Mouse (Mus musculus) urinary bladder, postnatal 10 days (tissue): ENCODE results near the gene Wwp2.

Source experiments
- DNase-seq: peaks from one replicate; pipeline ENCODE4 v3.0.0; 2022; ENCODE audit warnings: low spot score

Gene Wwp2

DNA sequence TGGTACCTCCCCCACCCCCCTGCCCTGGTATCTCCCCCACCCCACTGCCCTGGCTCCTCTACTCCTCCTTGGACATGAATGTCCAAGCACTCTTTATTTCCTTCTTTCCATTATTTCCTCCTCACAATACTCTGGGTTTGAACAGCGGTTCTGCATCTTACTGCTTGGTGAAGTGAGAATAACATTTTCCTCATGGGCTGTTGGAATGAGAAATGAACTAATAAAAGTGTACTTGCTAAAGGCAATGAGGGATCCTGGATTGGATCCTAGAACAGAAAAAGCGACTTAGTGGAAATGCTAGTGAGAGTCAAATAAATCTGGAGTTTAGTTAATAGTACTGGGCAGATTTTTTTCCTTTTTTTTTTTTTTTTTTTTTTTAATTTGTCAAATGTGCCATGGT, 77.1 kb downstream of the Wwp2 start:
- DNase-seq, result no peak

- DNase-seq, result no peak
These were observed 79.0 kb downstream of the Wwp2 start for GRCm38 (mm10) chr8:107514949-107515721.

DNA sequence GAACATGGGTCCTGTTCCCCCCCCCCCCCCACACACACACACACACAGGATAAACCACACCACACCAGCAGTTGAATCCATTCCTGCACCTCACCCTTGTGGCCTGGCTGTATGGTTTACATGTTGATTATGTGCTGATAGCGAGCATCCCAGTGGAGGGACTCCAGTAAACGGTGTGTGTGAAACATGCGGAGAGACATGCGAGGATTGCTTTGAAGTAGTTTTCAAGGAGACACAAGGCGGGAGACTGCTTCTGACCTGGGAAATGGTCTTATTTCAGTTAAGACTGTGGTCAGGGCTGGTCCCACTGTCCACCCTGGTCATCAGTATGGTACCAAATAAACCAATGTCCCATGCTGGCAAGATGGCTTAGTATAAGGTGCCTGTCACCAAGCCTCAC, 82.6 kb downstream of the Wwp2 start:
- DNase-seq, result no peak

GRCm38 (mm10) chr8:107519860-107520259, 83.7 kb downstream of the Wwp2 start:
- no peak for DNase-seq

GRCm38 (mm10) chr8:107521788-107522554, 85.8 kb downstream of the Wwp2 start:
- DNase-seq, result no peak

DNA sequence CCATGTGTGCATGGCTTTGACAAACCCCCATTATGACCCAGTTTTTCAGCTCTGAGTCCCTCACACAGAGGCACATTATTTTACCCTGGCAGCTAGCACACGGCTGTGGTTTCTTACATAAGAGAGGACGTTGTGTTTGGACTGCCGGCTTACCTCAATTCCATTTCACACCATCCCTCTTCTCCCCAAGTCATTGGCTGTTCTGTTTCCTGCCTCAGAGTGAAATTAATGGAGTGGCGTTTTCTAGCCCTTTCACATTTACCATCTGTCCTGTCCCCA, 86.3 kb downstream of the Wwp2 start:
- no peak for DNase-seq

GRCm38 (mm10) chr8:107524535-107524934, 88.4 kb downstream of the Wwp2 start:
- DNase-seq, result no peak

GRCm38 (mm10) chr8:107528786-107529185, 92.6 kb downstream of the Wwp2 start:
- DNase-seq, result no peak

- DNase-seq, result no peak
These were observed 101.3 kb downstream of the Wwp2 start for GRCm38 (mm10) chr8:107537472-107537871.

DNA sequence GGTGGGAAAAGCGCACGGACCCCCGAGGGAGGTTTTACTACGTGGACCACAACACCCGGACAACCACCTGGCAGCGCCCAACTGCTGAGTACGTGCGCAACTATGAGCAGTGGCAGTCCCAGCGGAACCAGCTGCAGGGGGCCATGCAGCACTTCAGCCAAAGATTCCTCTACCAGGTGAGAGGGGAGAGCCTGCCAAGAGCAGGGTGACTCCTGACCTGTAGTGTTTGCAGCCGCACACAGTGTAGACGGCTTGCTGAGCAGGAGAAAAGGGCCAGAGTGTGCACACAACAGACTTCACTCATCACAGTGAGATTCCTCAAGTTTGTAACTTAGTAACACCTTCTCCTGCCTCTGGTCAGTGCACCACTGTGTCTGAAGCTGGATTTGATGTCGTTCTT, 104.5 kb downstream of the Wwp2 start:
- DNase-seq, result no peak

DNA sequence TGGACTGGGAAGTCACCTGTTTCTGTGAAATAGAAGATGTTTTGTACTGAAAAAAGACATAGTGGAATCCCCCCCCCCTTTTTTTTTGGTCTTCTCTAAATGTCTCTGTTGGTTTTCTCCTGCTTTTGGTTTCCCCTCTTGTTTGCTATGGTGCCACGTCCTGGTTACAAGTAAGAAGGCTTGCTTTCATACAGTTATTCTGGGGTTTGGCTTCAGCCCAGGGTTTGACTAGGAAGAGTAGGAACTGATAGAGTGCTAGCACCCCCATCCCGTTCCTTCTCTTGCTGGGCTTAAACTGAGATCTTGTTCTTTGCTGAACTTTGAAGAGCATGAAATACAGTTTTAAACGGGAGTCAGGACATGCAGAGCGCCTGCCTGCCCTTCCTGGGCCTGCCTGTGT, 105.2 kb downstream of the Wwp2 start:
- DNase-seq, result no peak

DNA sequence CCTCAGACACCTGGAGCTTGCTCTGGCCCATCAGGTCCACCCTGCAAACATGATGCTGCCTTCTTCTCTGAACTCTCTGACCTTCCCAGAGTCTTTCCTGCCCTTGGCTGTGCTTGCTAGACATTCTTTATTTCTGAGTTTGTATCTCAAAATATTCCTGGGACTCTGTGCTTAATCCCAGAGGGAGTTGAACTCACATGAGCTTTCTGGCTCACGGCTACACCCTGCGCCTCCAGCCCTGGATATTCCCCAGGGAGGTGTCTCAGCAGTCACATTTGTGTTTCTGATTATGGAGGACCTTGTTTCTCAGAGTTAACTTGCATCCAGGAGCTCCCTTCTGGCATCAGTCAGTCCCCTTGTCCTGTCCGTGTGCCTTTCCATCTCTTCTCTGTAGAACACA, 106.0 kb downstream of the Wwp2 start:
- no peak for DNase-seq

GRCm38 (mm10) chr8:107543714-107544113, 107.5 kb downstream of the Wwp2 start:
- DNase-seq, result no peak

DNA sequence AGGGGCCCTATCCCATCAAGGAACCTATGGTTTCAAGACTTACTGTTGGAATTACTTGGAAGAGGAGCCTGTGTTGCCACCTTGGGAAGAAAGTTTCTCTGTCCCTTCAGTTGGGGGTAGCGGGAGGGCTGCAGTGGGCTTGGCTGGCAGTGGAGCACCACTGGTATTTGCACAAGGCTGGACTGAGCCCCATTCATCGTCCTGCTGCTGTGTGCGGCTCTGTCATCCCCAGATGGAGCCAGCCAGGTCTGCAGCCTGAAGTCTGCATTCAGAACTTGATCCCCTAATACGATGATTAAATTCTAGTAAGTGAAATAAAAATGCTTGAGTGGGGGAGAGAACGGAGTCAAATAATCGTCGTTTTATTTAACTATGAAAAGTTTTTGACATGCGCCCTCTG, 108.0 kb downstream of the Wwp2 start:
- no peak for DNase-seq

DNA sequence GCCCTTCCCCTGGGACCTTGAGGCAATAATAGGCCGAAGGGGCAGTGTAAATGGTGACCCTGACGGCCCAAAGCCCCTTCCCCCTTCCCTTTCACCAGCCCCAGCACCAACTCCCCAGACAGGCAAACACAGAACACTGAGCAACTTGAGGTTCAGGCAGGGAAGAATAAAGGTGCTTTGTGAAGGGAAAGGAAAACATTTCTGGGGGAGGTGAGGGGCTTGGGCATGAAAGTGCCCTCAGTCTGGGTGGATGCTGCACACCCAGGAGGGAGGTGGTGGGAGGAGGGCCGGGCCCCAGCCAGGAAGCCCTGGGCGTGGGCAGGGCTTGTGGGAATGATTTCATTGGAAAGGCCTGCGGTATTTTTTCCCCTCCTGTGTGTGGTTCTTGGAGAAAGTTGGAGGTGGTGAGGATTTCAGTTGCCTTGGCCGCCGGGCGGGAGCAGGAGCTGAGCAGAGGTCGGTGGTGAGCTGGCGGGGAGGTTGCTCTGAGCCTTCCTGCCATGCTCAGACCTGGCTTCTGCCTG, 108.5 kb downstream of the Wwp2 start:
- no peak for DNase-seq

DNA sequence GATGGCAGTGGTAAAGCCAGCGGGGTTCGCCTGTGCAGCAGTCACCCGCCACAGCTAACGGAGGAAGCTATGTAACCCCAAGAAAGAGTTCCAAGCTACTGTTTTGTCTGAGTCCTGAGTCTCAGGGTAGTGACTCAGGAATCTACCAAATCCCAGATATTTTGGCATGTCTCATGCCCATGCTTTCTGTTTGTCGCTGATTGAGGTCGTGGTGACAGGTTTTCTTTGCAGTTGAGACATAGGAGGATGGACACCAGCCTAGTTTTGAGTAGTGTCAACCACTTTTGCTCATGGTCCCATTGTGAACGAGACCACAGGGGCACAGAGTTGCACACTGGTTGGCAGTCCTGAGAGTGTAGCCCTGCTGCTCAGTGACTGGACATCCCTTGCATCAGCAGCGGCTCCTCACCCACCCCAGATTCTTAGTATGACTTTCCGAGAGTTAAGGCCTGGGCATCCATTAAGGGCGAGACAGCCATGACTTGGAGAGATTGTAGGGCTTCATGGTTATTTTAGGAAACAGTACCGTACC, 109.5 kb downstream of the Wwp2 start:
- no peak for DNase-seq

GRCm38 (mm10) chr8:107546154-107546553, 110.0 kb downstream of the Wwp2 start:
- no peak for DNase-seq

GRCm38 (mm10) chr8:107546817-107547216, 110.7 kb downstream of the Wwp2 start:
- DNase-seq, result no peak

DNA sequence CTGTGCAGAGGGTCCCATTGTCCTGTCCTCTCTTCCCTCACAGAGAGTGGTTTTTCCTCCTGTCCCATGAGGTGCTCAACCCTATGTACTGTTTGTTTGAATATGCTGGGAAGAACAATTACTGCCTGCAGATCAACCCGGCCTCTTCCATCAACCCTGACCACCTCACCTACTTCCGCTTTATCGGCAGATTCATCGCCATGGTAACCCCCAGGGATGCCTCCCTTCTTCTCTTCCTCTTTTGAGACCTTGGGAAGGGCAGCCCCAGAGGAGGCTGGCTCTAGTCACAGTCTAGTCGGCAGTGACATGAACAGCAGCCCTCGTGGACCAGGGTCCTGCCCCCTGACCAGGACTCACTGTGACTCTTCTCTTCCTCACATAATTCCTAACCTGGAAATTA, 116.1 kb downstream of the Wwp2 start:
- DNase-seq, result no peak

DNA sequence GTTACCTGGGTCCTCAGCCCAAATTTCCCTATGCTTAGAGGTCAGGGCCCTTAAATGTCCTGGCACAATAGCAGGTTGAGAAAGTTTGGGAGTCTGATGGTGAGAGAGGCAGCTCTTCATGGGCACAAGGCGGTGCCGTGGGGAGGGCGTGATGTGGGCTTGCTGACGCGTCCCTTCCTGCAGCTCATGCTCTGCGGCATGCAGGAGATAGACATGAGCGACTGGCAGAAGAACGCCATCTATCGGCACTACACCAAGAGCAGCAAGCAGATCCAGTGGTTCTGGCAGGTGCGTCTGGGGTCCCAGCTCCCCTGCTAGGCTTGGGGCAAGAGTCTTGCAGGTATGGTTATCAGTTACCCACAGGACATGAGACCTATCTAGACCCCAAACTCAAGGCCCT, 119.1 kb downstream of the Wwp2 start:
- no peak for DNase-seq

DNA sequence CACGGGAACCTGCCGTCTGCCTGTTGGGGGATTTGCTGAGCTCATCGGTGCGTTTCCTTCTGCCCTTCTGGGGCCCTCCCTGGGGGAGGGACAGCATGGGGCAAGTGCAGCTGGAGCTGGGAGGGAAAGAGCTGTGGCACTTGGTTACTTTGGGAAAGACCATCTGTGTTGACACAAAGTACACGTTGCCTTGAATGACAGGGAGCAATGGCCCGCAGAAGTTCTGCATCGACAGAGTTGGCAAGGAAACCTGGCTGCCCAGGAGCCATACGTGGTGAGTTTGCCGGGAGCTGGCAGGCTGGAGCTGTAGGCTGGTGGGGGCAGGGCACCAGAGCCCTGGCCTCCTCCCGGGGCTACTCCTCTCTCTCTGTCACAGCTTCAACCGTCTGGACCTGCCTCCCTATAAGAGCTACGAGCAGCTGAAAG, 120.4 kb downstream of the Wwp2 start:
- no peak for DNase-seq

DNA sequence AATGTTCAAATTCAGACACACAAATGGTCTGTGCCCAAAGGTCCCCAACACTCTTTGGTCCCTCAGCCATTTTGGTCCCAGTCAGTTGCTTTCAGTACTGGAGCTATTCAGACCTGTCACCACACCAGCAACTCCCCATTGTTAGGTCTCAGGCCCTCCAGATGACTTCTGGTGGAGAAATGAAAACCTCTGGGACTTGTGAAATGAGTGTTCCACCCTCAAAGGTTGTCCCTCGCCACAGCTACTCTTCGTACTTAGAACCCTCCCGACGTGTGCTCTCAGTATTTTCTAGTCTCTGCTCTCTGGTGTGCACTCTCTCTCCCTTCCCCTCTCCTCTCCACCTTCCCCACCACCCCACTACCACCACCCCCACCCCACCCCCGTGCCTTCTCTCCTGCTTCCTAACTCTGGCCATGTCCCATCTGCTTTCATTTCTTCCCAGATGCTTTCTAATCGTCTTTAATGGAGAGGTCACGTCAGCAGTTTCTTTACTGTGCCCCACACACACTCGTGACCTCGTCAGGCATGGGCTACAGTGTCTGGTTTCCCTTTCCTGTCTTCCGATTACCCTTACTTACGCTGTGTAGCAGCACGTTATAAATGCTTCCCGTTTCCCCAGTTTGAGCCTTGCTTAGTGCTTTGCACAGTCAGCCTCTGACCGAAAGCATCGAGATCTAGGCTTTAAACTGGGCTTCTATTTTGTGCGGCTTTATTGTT, 124.8 kb downstream of the Wwp2 start:
- no peak for DNase-seq

DNA sequence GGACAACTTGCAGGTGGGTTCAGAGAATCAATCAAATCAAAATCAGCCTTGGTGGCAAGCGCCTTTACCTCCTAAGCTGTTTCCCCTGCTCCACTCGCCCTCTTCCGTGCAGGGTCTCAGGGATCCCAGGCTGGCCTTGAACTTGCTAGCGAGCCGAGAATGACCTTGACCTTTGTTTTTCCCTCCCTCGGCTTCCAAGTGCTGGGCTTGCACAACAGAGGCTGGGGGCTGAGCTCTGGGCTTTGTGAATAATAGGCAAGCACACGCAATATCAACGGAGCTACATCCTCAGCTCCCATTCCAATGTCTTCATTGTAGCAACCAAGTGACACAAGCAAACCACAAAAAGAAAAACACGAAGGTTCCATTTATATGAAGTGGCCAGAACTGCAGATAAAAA, 126.0 kb downstream of the Wwp2 start:
- no peak for DNase-seq
